Mouse (Mus musculus) neural tube, embryonic 11.5 days (tissue): Measurements from ENCODE around the gene Spop. TPM values are rescaled to one million over a fixed set of nuclear protein-coding genes. Genes with fewer than 3 reads are reported as not detected.

Source experiments
- ATAC-seq: fragments of 200-750 bp; cut with Nextera tagmentation; 2 replicates; pipeline ENCODE4 v1.8.0; 2017; ENCODE audit warnings: moderate number of reproducible peaks, mild to moderate bottlenecking, moderate TSS enrichment, moderate library complexity; ENCODE audit not compliant: insufficient read depth, low FRiP score, low TSS enrichment
- DNase-seq: peaks from one replicate; pipeline ENCODE4 v3.0.0-alpha.2; 2015; ENCODE audit warnings: low spot score
- H3K27ac ChIP-seq: fragments of 300-500 bp; sonication (generic); 2 replicates; pipeline ENCODE4 v1.5.1; 2014; ENCODE audit warnings: low read depth, mild to moderate bottlenecking, low read length
- H3K27me3 ChIP-seq: fragments of 300-500 bp; sonication (generic); 2 replicates; pipeline ENCODE4 v1.6.1; 2014; ENCODE audit warnings: mild to moderate bottlenecking, low read length, mixed read lengths; ENCODE audit not compliant: control insufficient read depth, insufficient read depth
- H3K36me3 ChIP-seq: fragments of 300-500 bp; sonication (generic); 2 replicates; pipeline ENCODE4 v1.6.1; 2014; ENCODE audit warnings: mild to moderate bottlenecking, low read length, moderate library complexity, mixed read lengths; ENCODE audit not compliant: control insufficient read depth, insufficient read depth
- H3K4me1 ChIP-seq: fragments of 300-500 bp; sonication (generic); 2 replicates; pipeline ENCODE4 v1.6.1; 2014; ENCODE audit warnings: low read length, mixed read lengths; ENCODE audit not compliant: control insufficient read depth, insufficient read depth
- H3K4me2 ChIP-seq: fragments of 300-500 bp; sonication (generic); 2 replicates; pipeline ENCODE4 v1.6.1; 2014; ENCODE audit warnings: low read depth, mild to moderate bottlenecking, moderate library complexity
- H3K4me3 ChIP-seq: fragments of 300-500 bp; sonication (generic); 2 replicates; pipeline ENCODE4 v1.5.1; 2014; ENCODE audit warnings: low read depth, low read length
- H3K9ac ChIP-seq: fragments of 300-500 bp; sonication (generic); 2 replicates; pipeline ENCODE4 v1.6.1; 2014; ENCODE audit warnings: mild to moderate bottlenecking, low read length
- H3K9me3 ChIP-seq: fragments of 300-500 bp; sonication (generic); 2 replicates; pipeline ENCODE4 v1.6.1; 2016; ENCODE audit warnings: low read length; ENCODE audit not compliant: control insufficient read depth
- WGBS: fragments of 180-500 bp; shearing (Covaris S2); extraction: QIAGEN DNeasy Blood & Tissue Kit; methylation state at CpG from one replicate; pipeline ENCODE4 v1.1.7; 2014; 5-methylcytosine and 5-hydroxymethylcytosine counted together
- polyA plus RNA-seq: library from polyadenylated mRNA; unstranded; fragments of >200 nt; fragmentation: Nextera tagmentation; extraction: Ambion mirVana; gene quantifications from 2 replicates; pipeline ENCODE4 v1.2.1, GENCODE M21; 2014

The Spop gene
- polyA plus RNA-seq, 1 experiment from 2014 or later: 132 TPM

GRCm38 (mm10) chr11:95371182-95371581 lies 42.7 kb upstream of the Spop start:
- H3K9ac ChIP-seq: no peak overlapping the region
- DNase-seq (no peak), ATAC-seq (no peak)
- H3K4me3 ChIP-seq: no peak overlapping the region
- H3K9me3 ChIP-seq: no peaks in the 10 kb centered on the region
- no peaks in the 10 kb centered on the region for H3K27me3 ChIP-seq
- H3K27ac ChIP-seq: no peak overlapping the region
- peaks cover 4% of the 10 kb centered on the region for H3K36me3 ChIP-seq
- no peak overlapping the region for H3K4me2 ChIP-seq
- H3K4me1 ChIP-seq: no peaks in the 10 kb centered on the region
- 93% methylated on average over 7 of the region's 7 CpGs for WGBS

GRCm38 (mm10) chr11:95378926-95379325 lies 35.0 kb upstream of the Spop start:
- Histone ChIP-seq H3K4me3 (no peak overlapping the region), H3K27ac (no peak overlapping the region), H3K4me2 (no peak overlapping the region), H3K27me3 (no peaks in the 10 kb centered on the region), H3K9me3 (no peaks in the 10 kb centered on the region), H3K4me1 (no peaks in the 10 kb centered on the region), H3K9ac (no peak overlapping the region), H3K36me3 (peaks cover 13% of the 10 kb centered on the region)
- DNase-seq (no peak), ATAC-seq (no peak)
- 90% methylated on average over 9 of the region's 9 CpGs for WGBS

GRCm38 (mm10) chr11:95379552-95379951 lies 34.3 kb upstream of the Spop start:
- Histone ChIP-seq H3K9ac (no peak overlapping the region), H3K27me3 (no peaks in the 10 kb centered on the region), H3K9me3 (no peaks in the 10 kb centered on the region), H3K4me2 (no peak overlapping the region), H3K36me3 (peaks cover 13% of the 10 kb centered on the region), H3K27ac (no peak overlapping the region), H3K4me1 (no peaks in the 10 kb centered on the region), H3K4me3 (no peak overlapping the region)
- 81% methylated on average over 5 of the region's 5 CpGs for WGBS
- ATAC-seq (no peak), DNase-seq (no peak)

GRCm38 (mm10) chr11:95380711-95381110 lies 33.2 kb upstream of the Spop start:
- ATAC-seq (no peak), DNase-seq (no peak)
- Histone ChIP-seq H3K9ac (no peak overlapping the region), H3K27ac (no peak overlapping the region), H3K4me2 (no peak overlapping the region), H3K36me3 (peaks cover 8% of the 10 kb centered on the region; the same call in 1 of the 2 replicates), H3K4me1 (no peaks in the 10 kb centered on the region), H3K27me3 (no peaks in the 10 kb centered on the region), H3K4me3 (no peak overlapping the region), H3K9me3 (no peaks in the 10 kb centered on the region)
- WGBS: 96% methylated on average over 7 of the region's 7 CpGs

- Histone ChIP-seq H3K9me3 (no peaks in the 10 kb centered on the region), H3K4me1 (no peaks in the 10 kb centered on the region), H3K4me3 (no peak overlapping the region), H3K27ac (no peak overlapping the region), H3K27me3 (no peaks in the 10 kb centered on the region), H3K9ac (no peak overlapping the region), H3K4me2 (no peak overlapping the region), H3K36me3 (peaks cover 8% of the 10 kb centered on the region; the same call in 1 of the 2 replicates)
- 100% methylated on average over 1 of the region's 1 CpGs for WGBS
- ATAC-seq (no peak), DNase-seq (no peak)
These were observed 32.7 kb upstream of the Spop start for GRCm38 (mm10) chr11:95381146-95381545.

- DNase-seq: no peak
- Histone ChIP-seq H3K4me3 (no peak overlapping the region), H3K27ac (no peak overlapping the region), H3K9me3 (no peaks in the 10 kb centered on the region), H3K4me2 (no peak overlapping the region), H3K4me1 (no peaks in the 10 kb centered on the region), H3K36me3 (peaks cover 8% of the 10 kb centered on the region; the same call in 1 of the 2 replicates), H3K9ac (no peak overlapping the region), H3K27me3 (no peaks in the 10 kb centered on the region)
- WGBS: 95% methylated on average over 5 of the region's 5 CpGs
- no peak for ATAC-seq
These were observed 30.4 kb upstream of the Spop start for GRCm38 (mm10) chr11:95383331-95383986.

- H3K27ac ChIP-seq: no peak overlapping the region
- H3K9me3 ChIP-seq: no peaks in the 10 kb centered on the region
- ATAC-seq (no peak), DNase-seq (no peak)
- peaks cover 8% of the 10 kb centered on the region; the same call in 1 of the 2 replicates for H3K36me3 ChIP-seq
- peak overlapping the region; percentile 34 for H3K4me2 ChIP-seq
- H3K27me3 ChIP-seq: no peaks in the 10 kb centered on the region
- H3K9ac ChIP-seq: no peak overlapping the region
- WGBS: 43% methylated on average over 9 of the region's 9 CpGs
- H3K4me1 ChIP-seq: no peaks in the 10 kb centered on the region
- peak overlapping the region; percentile 89; the same call in 1 of the 2 replicates for H3K4me3 ChIP-seq
These were observed 29.9 kb upstream of the Spop start for GRCm38 (mm10) chr11:95384004-95384318.

GRCm38 (mm10) chr11:95384319-95384972 lies 29.4 kb upstream of the Spop start, which contains the start of gene Slc35b1:
Gene Slc35b1 (plus strand): TSS chr11:95384692.
- H3K9ac ChIP-seq: peak within 1 kb of the TSS; percentile 93
- H3K27me3 ChIP-seq: no peaks in the 10 kb centered on the region
- peak; percentile 95 for DNase-seq
- H3K36me3 ChIP-seq: peaks cover 10% of the 10 kb centered on the region
- no peaks in the 10 kb centered on the region for H3K4me1 ChIP-seq
- peak; percentile 95 for ATAC-seq
- peak within 1 kb of the TSS; percentile 89 for H3K4me3 ChIP-seq
- WGBS: under 1% methylated on average over 42 of the region's 42 CpGs
- peak within 1 kb of the TSS; percentile 85 for H3K27ac ChIP-seq
- H3K4me2 ChIP-seq: peak within 1 kb of the TSS; percentile 34
- H3K9me3 ChIP-seq: no peaks in the 10 kb centered on the region

- no peaks in the 10 kb centered on the region for H3K9me3 ChIP-seq
- H3K4me2 ChIP-seq: peak overlapping the region; percentile 34
- WGBS: 0% methylated on average over 14 of the region's 14 CpGs
- H3K27ac ChIP-seq: peak overlapping the region; percentile 85
- H3K4me1 ChIP-seq: no peaks in the 10 kb centered on the region
- H3K36me3 ChIP-seq: peaks cover 7% of the 10 kb centered on the region
- no peaks in the 10 kb centered on the region for H3K27me3 ChIP-seq
- ATAC-seq: peak; percentile 25; the same call in 1 of the 2 replicates
- peak overlapping the region; percentile 89 for H3K4me3 ChIP-seq
- no peak for DNase-seq
- peak overlapping the region; percentile 93 for H3K9ac ChIP-seq
These were observed 28.9 kb upstream of the Spop start for GRCm38 (mm10) chr11:95384973-95385320.
